Comparison of ENCODE assay signal across 8 mouse cellular contexts in the genomic region with DNA sequence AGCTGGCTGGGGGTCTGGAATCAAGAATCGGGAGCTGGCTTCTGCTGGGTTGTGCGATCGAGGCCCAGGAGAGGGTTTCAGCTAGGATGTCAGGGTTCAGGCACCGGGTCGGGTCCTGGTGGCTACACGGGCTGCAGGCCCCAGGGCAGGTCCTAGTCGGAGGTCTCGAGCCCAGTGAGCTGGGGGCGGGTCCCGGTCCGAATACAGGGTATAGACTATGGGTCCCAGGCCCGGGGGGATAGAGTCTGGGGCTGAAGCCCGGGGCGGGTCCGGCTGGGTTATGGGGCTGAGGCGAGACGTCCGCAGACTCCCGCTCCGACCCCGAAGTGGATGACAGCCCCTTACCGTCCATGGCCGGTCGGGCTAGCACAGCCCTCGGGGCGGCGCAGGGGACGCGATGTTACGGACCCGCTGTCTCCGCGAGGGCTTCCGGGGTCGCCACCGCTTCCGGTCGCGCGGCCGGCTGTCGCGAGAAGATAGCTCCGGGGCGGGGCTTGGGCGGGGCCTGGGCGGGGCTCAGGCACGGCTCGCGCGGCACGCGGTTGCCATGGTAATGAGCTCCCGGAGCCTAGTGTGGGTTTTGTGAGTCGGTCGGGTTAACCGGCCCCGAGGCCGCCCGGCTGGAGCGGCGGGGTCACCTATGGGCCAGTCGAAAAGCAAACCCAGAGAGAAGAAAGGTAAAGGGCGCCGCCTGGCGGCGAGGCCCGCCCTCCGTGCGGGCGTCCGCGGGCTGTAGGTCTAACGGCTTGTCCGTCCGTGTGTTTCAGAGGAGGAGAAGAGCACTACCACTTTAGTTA. TPM values are rescaled to one million over a fixed set of nuclear protein-coding genes. Genes with fewer than 3 reads are reported as not detected.
DNase-seq lines count a peak whose midpoint lies in the region; ATAC-seq and TF ChIP-seq lines count a peak whose summit lies in the region.

A gene (minus strand): TSS at position 443 of the 797 bp plus-strand sequence.
A gene (plus strand): TSS at position 512 of the 797 bp plus-strand sequence.

- H3K9me3 ChIP-seq in hindbrain, embryonic 15.5 days = no peaks in the 10 kb centered on the region

- no peaks in the 10 kb centered on the region for H3K27me3 ChIP-seq in hindbrain, embryonic 15.5 days

- intact Hi-C loops in left cerebral cortex, adult 2 months (cut with DNase I) = no loop called here

- peak within 1 kb of the TSS; percentile 66 for H3K27ac ChIP-seq in hindbrain, embryonic 15.5 days (replicated peaks)
- peak within 1 kb of the TSS; percentile 94 for H3K27ac ChIP-seq in left cerebral cortex, adult 2 months

- TF ChIP-seq CTCF in left cerebral cortex, adult 2 months (IDR thresholded peaks at IDR 0.05) = peak; percentile 76

- H3K36me3 ChIP-seq in hindbrain, embryonic 15.5 days = peaks cover 7% of the 10 kb centered on the region

- peak within 1 kb of the TSS; percentile 83 for H3K4me3 ChIP-seq in hindbrain, embryonic 15.5 days
- peak within 1 kb of the TSS; percentile 98 for H3K4me3 ChIP-seq in left cerebral cortex, adult 2 months

- H3K4me1 ChIP-seq in hindbrain, embryonic 15.5 days (replicated peaks) = peaks cover 22% of the 10 kb centered on the region

- DNase-seq in ZHBTc4 (ENCODE audit: low read depth, low spot score) = peak; percentile 98
- peak; percentile 84 to 85 for DNase-seq in cerebellum, postnatal 36 days
- DNase-seq in frontal cortex, postnatal 36 days (ENCODE audit: low spot score in 2 of 2) = peak; percentile 79 to 88
- DNase-seq in left cerebral cortex, adult 2 months (ENCODE audit: extremely low spot score in 1 of 2, low spot score in 2 of 2) = peak; percentile 84 to 87
- peak; percentile 87 for DNase-seq in right cerebral cortex, adult 18-20 months
- DNase-seq in urinary bladder, postnatal 10 days (ENCODE audit: low spot score) = peak; percentile 71

- H3K9ac ChIP-seq in hindbrain, embryonic 15.5 days = peak within 1 kb of the TSS; percentile 90

- WGBS in hindbrain, embryonic 15.5 days = 1% methylated on average over 74 of the region's 76 CpGs

- ATAC-seq in hindbrain, embryonic 15.5 days (ENCODE audit: low FRiP score, low read depth) = peak; percentile 95
- ATAC-seq in megakaryocyte, adult 5-6 weeks (ENCODE audit: poor library complexity, severe bottlenecking) = peak; percentile 93

- H3K4me2 ChIP-seq in hindbrain, embryonic 15.5 days = peak within 1 kb of the TSS; percentile 97

RNA-seq across cellular contexts. Expression of the first gene that starts in this region (rescaled TPM):
- 200 and 215 TPM in 2 replicates for polyA plus RNA-seq in hindbrain, embryonic 15.5 days (2015; fragmentation: Nextera tagmentation; extraction: Ambion mirVana)
- total RNA-seq in left cerebral cortex, adult 2 months (2021) = 100 to 1,000 TPM in 1 of 2 experiments, 10 to 100 TPM in 1; 86.2 to 104 TPM
- total RNA-seq in megakaryocyte, adult 5-6 weeks (2015) = 21.9 and 24.2 TPM in 2 replicates
- total RNA-seq in megakaryocyte, adult 5-6 weeks (2017) = 36.1 and 42.8 TPM in 2 replicates

RNA-seq across cellular contexts. Expression of the second gene that starts in this region (rescaled TPM):
- polyA plus RNA-seq in hindbrain, embryonic 15.5 days (2015; fragmentation: Nextera tagmentation; extraction: Ambion mirVana) = 6.2 and 8.7 TPM in 2 replicates
- total RNA-seq in left cerebral cortex, adult 2 months (2021) = 1 to 10 TPM; 6.3 to 8.1 TPM
- total RNA-seq in megakaryocyte, adult 5-6 weeks (2015) = 0.09 and 0.11 TPM in 2 replicates
- not detected in 2 replicates for total RNA-seq in megakaryocyte, adult 5-6 weeks (2017)

Comparison
In these comparisons a context has a peak if more than half of its experiments do, and no peak if none do; other contexts are left out.
1. Peak in every context shown above with its lines: DNase-seq, ATAC-seq, H3K4me3 ChIP-seq and H3K27ac ChIP-seq.
2. RNA of the second gene that starts in this region (total RNA-seq): 6.3 to 8.1 TPM in left cerebral cortex, adult 2 months; 0.09 to 0.11 TPM in megakaryocyte, adult 5-6 weeks; every median in the first group is over 4 times any median in the second.